Mouse (Mus musculus) MEL (cell line): ENCODE data around the gene Cdh23. TPM values are rescaled to one million over a fixed set of nuclear protein-coding genes. Genes with fewer than 3 reads are reported as not detected.

Experiments
- DNase-seq: peaks from one replicate; pipeline ENCODE4 v3.0.0; 2011; ENCODE audit warnings: low read depth, low spot score
- H3K27ac ChIP-seq: 2 replicates; pipeline ENCODE4 v1.5.1; 2012; ENCODE audit warnings: low read depth, mild to moderate bottlenecking, control low read depth, low read length, moderate library complexity; ENCODE audit not compliant: control insufficient read depth
- H3K27me3 ChIP-seq, 2 experiments: fragments of 150-350 bp in 1 of 2; sonication (generic) in 1 of 2; 2 replicates each; pipeline ENCODE4 v1.6.1; 2012; ENCODE audit warnings: low read length in 2 of 2, mild to moderate bottlenecking in 2 of 2, improper control_type of control experiment in 1 of 2, moderate library complexity in 1 of 2; ENCODE audit not compliant: insufficient read depth in 2 of 2, control insufficient read depth in 1 of 2
- H3K36me3 ChIP-seq, 2 experiments: 2 replicates each; pipeline ENCODE4 v1.6.1; 2012 to 2014; ENCODE audit warnings: low read length in 2 of 2, improper control_type of control experiment in 1 of 2, inconsistent platforms in 1 of 2, mild to moderate bottlenecking in 1 of 2; ENCODE audit not compliant: insufficient read depth in 2 of 2, control insufficient read depth in 1 of 2
- H3K4me1 ChIP-seq, 2 experiments: fragments of 150-350 bp in 1 of 2; sonication (generic) in 1 of 2; 2 replicates each; pipeline ENCODE4 v1.6.1; 2012; ENCODE audit warnings: low read length in 2 of 2, improper control_type of control experiment in 1 of 2, mild to moderate bottlenecking in 1 of 2; ENCODE audit not compliant: insufficient read depth in 2 of 2, control insufficient read depth in 1 of 2
- H3K4me3 ChIP-seq, 2 experiments: fragments of 150-350 bp in 1 of 2; sonication (generic) in 1 of 2; 2 replicates each; pipeline ENCODE4 v1.5.1; 2012; ENCODE audit warnings: low read depth in 2 of 2, low read length in 2 of 2, mild to moderate bottlenecking in 2 of 2, moderate library complexity in 2 of 2, control low read depth in 1 of 2, improper control_type of control experiment in 1 of 2; ENCODE audit not compliant: control insufficient read depth in 1 of 2, insufficient read depth in 1 of 2
- H3K79me2 ChIP-seq: 2 replicates; pipeline ENCODE4 v1.6.1; 2012; ENCODE audit warnings: mild to moderate bottlenecking, low read length, moderate library complexity; ENCODE audit not compliant: control insufficient read depth, poor library complexity, insufficient read depth
- H3K9ac ChIP-seq: 2 replicates; pipeline ENCODE4 v1.6.1; 2012; ENCODE audit warnings: low read depth, mild to moderate bottlenecking, control low read depth, low read length, moderate library complexity; ENCODE audit not compliant: control insufficient read depth, poor library complexity, severe bottlenecking
- H3K9me3 ChIP-seq: fragments of 150-350 bp; sonication (generic); replicated peaks from 2 replicates; pipeline ENCODE4 v1.6.1; 2012; ENCODE audit warnings: mild to moderate bottlenecking, low read length, improper control_type of control experiment, moderate library complexity; ENCODE audit not compliant: insufficient read depth
- BHLHE40 ChIP-seq: IDR thresholded peaks from 2 replicates; pipeline ENCODE4 v1.6.1; 2012; ENCODE audit warnings: low read depth, mild to moderate bottlenecking, inconsistent platforms, low read length, improper control_type of control experiment, borderline replicate concordance
- ELF1 ChIP-seq: IDR thresholded peaks from 2 replicates; pipeline ENCODE4 v1.6.1; 2014; ENCODE audit warnings: low read depth, mild to moderate bottlenecking, inconsistent platforms, low read length, improper control_type of control experiment, moderate library complexity
- EP300 ChIP-seq, 2 experiments: IDR thresholded peaks; 2 replicates each; pipeline ENCODE4 v1.6.1; 2011; ENCODE audit warnings: improper control_type of control experiment in 2 of 2, low read length in 2 of 2, low read depth in 1 of 2, mild to moderate bottlenecking in 1 of 2
- ETS1 ChIP-seq: IDR thresholded peaks from 2 replicates; pipeline ENCODE4 v1.6.1; 2012; ENCODE audit warnings: low read depth, mild to moderate bottlenecking, inconsistent platforms, low read length, improper control_type of control experiment, moderate library complexity
- GATA1 ChIP-seq: IDR thresholded peaks from 2 replicates; pipeline ENCODE4 v1.6.1; 2011; ENCODE audit warnings: low read depth, low read length, improper control_type of control experiment
- HCFC1 ChIP-seq: IDR thresholded peaks from 2 replicates; pipeline ENCODE4 v1.6.1; 2012; ENCODE audit warnings: low read depth, mild to moderate bottlenecking, inconsistent platforms, low read length, improper control_type of control experiment, moderate library complexity
- JUND ChIP-seq: IDR thresholded peaks from 2 replicates; pipeline ENCODE4 v1.6.1; 2011; ENCODE audit warnings: low read depth, mild to moderate bottlenecking, improper control_type of control experiment, low read length
- KAT2A ChIP-seq: conservative IDR thresholded peaks from 2 replicates; pipeline ENCODE4 v1.6.1; 2012; ENCODE audit warnings: low read depth, low read length, improper control_type of control experiment, inconsistent platforms
- MAX ChIP-seq: IDR thresholded peaks from 2 replicates; pipeline ENCODE4 v1.6.1; 2011; ENCODE audit warnings: low read length, improper control_type of control experiment
- MAZ ChIP-seq: IDR thresholded peaks from 2 replicates; pipeline ENCODE4 v1.6.1; 2012; ENCODE audit warnings: low read depth, mild to moderate bottlenecking, inconsistent platforms, low read length, improper control_type of control experiment
- MXI1 ChIP-seq: IDR thresholded peaks from 2 replicates; pipeline ENCODE4 v1.6.1; 2011; ENCODE audit warnings: mild to moderate bottlenecking, low read depth, low read length, improper control_type of control experiment
- NELFE ChIP-seq: IDR thresholded peaks from 2 replicates; pipeline ENCODE4 v1.6.1; 2011; ENCODE audit warnings: low read depth, low read length, improper control_type of control experiment
- NRF1 ChIP-seq: IDR thresholded peaks from 2 replicates; pipeline ENCODE4 v1.6.1; 2014; ENCODE audit warnings: low read depth, mild to moderate bottlenecking, inconsistent platforms, low read length, improper control_type of control experiment, moderate library complexity; ENCODE audit not compliant: poor library complexity, insufficient read depth, severe bottlenecking
- POLR2A ChIP-seq, 2 experiments: IDR thresholded peaks; 2 replicates each; pipeline ENCODE4 v1.6.1; 2011 to 2012; ENCODE audit warnings: low read length in 2 of 2, mild to moderate bottlenecking in 2 of 2, control low read depth in 1 of 2, improper control_type of control experiment in 1 of 2, low read depth in 1 of 2, moderate library complexity in 1 of 2; ENCODE audit not compliant: control insufficient read depth in 1 of 2, insufficient read depth in 1 of 2, poor library complexity in 1 of 2
- POLR2AphosphoS2 ChIP-seq: IDR thresholded peaks from 2 replicates; pipeline ENCODE4 v1.6.1; 2011; ENCODE audit warnings: low read length, improper control_type of control experiment
- POLR2AphosphoS5 ChIP-seq: IDR thresholded peaks from 2 replicates; pipeline ENCODE4 v1.6.1; 2012; ENCODE audit warnings: low read depth, borderline replicate concordance, mild to moderate bottlenecking, inconsistent platforms, low read length, moderate library complexity, mixed read lengths
- TAL1 ChIP-seq: IDR thresholded peaks from 2 replicates; pipeline ENCODE4 v1.6.1; 2012; ENCODE audit warnings: mild to moderate bottlenecking, inconsistent platforms, low read length, moderate library complexity, mixed read lengths
- TBP ChIP-seq: IDR thresholded peaks from 2 replicates; pipeline ENCODE4 v1.8.0; 2011; ENCODE audit warnings: low read depth, low read length, improper control_type of control experiment
- UBTF ChIP-seq: IDR thresholded peaks from 2 replicates; pipeline ENCODE4 v1.6.1; 2012; ENCODE audit warnings: low read depth, mild to moderate bottlenecking, inconsistent platforms, low read length, improper control_type of control experiment, moderate library complexity, borderline replicate concordance; ENCODE audit not compliant: insufficient read depth
- ZMIZ1 ChIP-seq: IDR thresholded peaks from 2 replicates; pipeline ENCODE4 v1.6.1; 2012; ENCODE audit warnings: low read depth, mild to moderate bottlenecking, inconsistent platforms, low read length, improper control_type of control experiment, moderate library complexity
- polyA plus RNA-seq, 2 experiments: library from polyadenylated mRNA; stranded (reverse) in 1 of 2; unstranded in 1 of 2; fragments of >175 nt in 1 of 2; fragments of >200 nt in 1 of 2; gene quantifications; 2 replicates each; pipeline versions ENCODE4 v1.2.1 to v1.2.4; 2012; ENCODE audit warnings: low replicate concordance in 2 of 2, low read depth in 1 of 2; ENCODE audit not compliant: insufficient read length in 2 of 2, insufficient read depth in 1 of 2, missing spikeins in 1 of 2
- total RNA-seq: library from RNA; depleted of rRNA; stranded (reverse); fragments of 300-350 nt; gene quantifications from 2 replicates; pipeline ENCODE4 v1.2.3, GENCODE M21; 2012

Gene Cdh23
- total and polyA plus RNA-seq, 3 experiments: 0.04 TPM; not detected in 2

DNA sequence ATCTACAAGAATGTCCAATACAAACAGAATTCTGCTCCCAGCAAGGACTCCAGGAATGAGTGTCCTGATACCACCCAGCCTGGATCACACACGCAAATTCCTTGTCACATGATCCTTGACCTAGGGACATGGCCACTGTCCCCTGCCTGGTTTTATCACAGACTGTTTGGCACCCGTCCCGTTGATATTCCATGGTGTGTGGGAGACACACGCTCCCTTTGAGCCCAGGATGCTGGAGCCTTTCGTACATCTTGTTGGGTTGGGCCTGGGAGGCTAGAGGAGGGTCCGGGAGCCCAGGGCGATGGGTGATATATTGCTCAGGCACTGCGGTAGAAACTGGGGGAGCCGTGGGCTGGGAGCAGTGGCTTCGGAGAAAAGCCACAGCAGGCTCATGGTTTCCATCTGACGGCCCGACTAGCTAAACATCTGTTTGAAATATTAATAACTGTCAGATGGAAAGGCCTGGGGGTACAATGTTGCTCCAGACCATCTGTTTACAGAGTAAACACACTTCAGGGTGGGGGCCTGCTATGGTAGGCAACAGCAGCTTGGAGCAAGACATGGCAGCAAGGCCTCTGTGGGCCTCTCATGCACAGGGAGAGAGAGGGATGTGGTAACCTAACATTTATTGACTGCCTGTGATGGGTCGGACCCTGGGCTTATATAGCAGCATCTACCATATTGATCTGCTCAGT is 232.2 kb downstream of the Cdh23 start:
- DNase-seq: no peak
- no peak overlapping the region for H3K4me3 ChIP-seq
- H3K79me2 ChIP-seq: no peaks in the 10 kb centered on the region
- no peaks in the 10 kb centered on the region for H3K27me3 ChIP-seq
- no peaks in the 10 kb centered on the region for H3K9me3 ChIP-seq
- H3K27ac ChIP-seq: no peak overlapping the region
- no peaks in the 10 kb centered on the region for H3K4me1 ChIP-seq
- no peak overlapping the region for H3K9ac ChIP-seq
- TF ChIP-seq ETS1: no peak
- no peak for TF ChIP-seq MAX
- no peak for TF ChIP-seq GATA1
- TF ChIP-seq ELF1: no peak
- no peak for TF ChIP-seq UBTF
- TF ChIP-seq HCFC1: no peak
- TF ChIP-seq POLR2A (IDR thresholded peaks at IDR 0.05; ENCODE audit: control insufficient read depth in 1 of 2, insufficient read depth in 1 of 2, low read depth in 1 of 2, low read length in 2 of 2, poor library complexity in 1 of 2): no peak
- TF ChIP-seq KAT2A: no peak
- TF ChIP-seq NRF1: no peak
- TF ChIP-seq TAL1: no peak
- TF ChIP-seq JUND: no peak
- no peak for TF ChIP-seq NELFE
- TF ChIP-seq POLR2AphosphoS2: no peak
- TF ChIP-seq MAZ: no peak
- no peak for TF ChIP-seq ZMIZ1
- no peak for TF ChIP-seq MXI1
- TF ChIP-seq BHLHE40: no peak
- no peak for TF ChIP-seq TBP
- TF ChIP-seq POLR2AphosphoS5: no peak
- TF ChIP-seq EP300 (IDR thresholded peaks at IDR 0.05; ENCODE audit: low read depth in 1 of 2, low read length in 2 of 2): no peak
- H3K36me3 ChIP-seq: no peaks in the 10 kb centered on the region

DNA sequence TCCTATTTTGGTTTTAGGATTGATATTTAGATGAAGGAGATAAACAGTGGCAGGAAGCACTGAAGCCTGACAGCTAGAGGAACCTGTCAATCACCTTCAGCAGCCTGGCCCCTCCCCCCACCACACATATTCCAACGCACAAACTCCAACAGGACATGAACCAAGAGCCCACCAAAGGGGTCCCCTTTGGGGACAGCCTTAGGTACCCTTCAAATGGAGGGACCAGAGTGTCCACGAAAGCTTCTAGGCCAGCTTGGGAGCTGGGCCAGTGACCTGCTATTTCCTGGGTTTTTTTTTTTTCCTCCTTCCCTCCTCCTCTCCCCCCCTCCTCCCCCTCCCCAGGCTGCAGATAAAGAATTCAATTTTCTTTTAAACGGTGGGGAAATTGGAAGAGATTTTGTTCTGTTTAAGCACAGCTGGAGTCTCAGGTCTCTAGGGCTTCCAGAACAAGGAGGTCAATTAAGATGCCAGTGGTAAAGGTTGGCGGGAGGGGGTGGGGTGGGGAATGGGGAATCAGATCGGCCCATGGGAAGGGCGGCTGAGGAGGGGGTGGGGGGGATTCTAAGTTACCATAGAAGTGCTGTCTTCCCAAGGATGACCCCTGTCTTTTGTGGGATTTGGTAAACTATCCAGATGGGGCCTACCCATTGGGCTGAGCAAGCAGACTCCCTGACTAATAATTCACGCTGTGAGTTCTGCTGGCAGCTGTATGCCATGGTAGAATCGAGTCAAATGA is 239.5 kb downstream of the Cdh23 start:
- no peak overlapping the region for H3K4me3 ChIP-seq
- no peak overlapping the region for H3K27ac ChIP-seq
- no peaks in the 10 kb centered on the region for H3K4me1 ChIP-seq
- no peak overlapping the region for H3K9ac ChIP-seq
- no peaks in the 10 kb centered on the region for H3K9me3 ChIP-seq
- TF ChIP-seq MAZ: no peak
- TF ChIP-seq, all 39 proteins: peak for 0
- H3K36me3 ChIP-seq: no peaks in the 10 kb centered on the region
- no peaks in the 10 kb centered on the region for H3K27me3 ChIP-seq
- no peak for DNase-seq
- no peaks in the 10 kb centered on the region for H3K79me2 ChIP-seq
